In genomic region chr3:89384331-89385076, GRCm38 (mm10) we compare ENCODE assay signal across 9 mouse cellular contexts. TPM values are rescaled to one million over a fixed set of nuclear protein-coding genes. Genes with fewer than 3 reads are reported as not detected.
DNase-seq lines count a peak whose midpoint lies in the region; ATAC-seq and TF ChIP-seq lines count a peak whose summit lies in the region.
"Had no signal": no experiment of that assay in that cellular context is flagged by ENCODE, and none has a peak within 500 bp of the region (broad histone marks: within the 10 kb centered on the region; RNA-seq: fewer than 3 reads in every experiment).

No protein-coding gene starts in this region.

- no peak overlapping the region for H3K9ac ChIP-seq in midbrain, embryonic 14.5 days (replicated peaks; ENCODE audit: low read length)

- no peak overlapping the region for H3K4me3 ChIP-seq in lung, adult 2 months (replicated peaks; ENCODE audit: extremely low read depth, low read depth, low read length)
- H3K4me3 ChIP-seq in brown adipose tissue, adult 24 weeks (ENCODE audit: insufficient read depth, low read depth, low read length) = no peak overlapping the region
- H3K4me3 ChIP-seq in midbrain, embryonic 14.5 days (replicated peaks; ENCODE audit: low read depth, low read length) = no peak overlapping the region

- WGBS in lung, adult 2 months = 66% methylated on average over 12 of the region's 12 CpGs
- 47% methylated on average over 12 of the region's 12 CpGs for WGBS in midbrain, embryonic 14.5 days

- DNase-seq in CD4-positive, CD25-positive, alpha-beta regulatory T cell, adult 2 months (ENCODE audit: low read depth, low spot score) = peak; percentile 29
- peak; percentile 23 for DNase-seq in lung, adult 2 months
- DNase-seq in lung, postnatal 10 days = no peak
- DNase-seq in midbrain, embryonic 14.5 days = peak; percentile 14
- DNase-seq in right cerebral cortex, postnatal 14 days = no peak
- no peak for DNase-seq in spleen, postnatal 4 days (ENCODE audit: low spot score in 2 of 2)
- DNase-seq: gastrocnemius, postnatal 10 days had no signal

- H3K4me1 ChIP-seq in lung, adult 2 months (ENCODE audit: control insufficient read depth, insufficient read depth, low read length) = peaks cover 14% of the 10 kb centered on the region
- H3K4me1 ChIP-seq in brown adipose tissue, adult 24 weeks (ENCODE audit: control insufficient read depth, insufficient read depth, insufficient read length, low read length) = peaks cover 24% of the 10 kb centered on the region
- H3K4me1 ChIP-seq in midbrain, embryonic 14.5 days (ENCODE audit: control insufficient read depth, insufficient read depth, low read length) = no peaks in the 10 kb centered on the region

- TF ChIP-seq CTCF in lung, adult 2 months (IDR thresholded peaks at IDR 0.05; ENCODE audit: insufficient read depth, low read length) = no peak

- H3K4me2 ChIP-seq in midbrain, embryonic 14.5 days (ENCODE audit: low read length) = no peak overlapping the region

- no peaks in the 10 kb centered on the region for H3K36me3 ChIP-seq in midbrain, embryonic 14.5 days (ENCODE audit: control insufficient read depth, insufficient read depth, low read length)

- no peak for ATAC-seq in CD4-positive, CD25-positive, alpha-beta regulatory T cell, adult 4 months
- ATAC-seq in midbrain, embryonic 14.5 days (ENCODE audit: low FRiP score, low TSS enrichment) = no peak

- H3K9me3 ChIP-seq in midbrain, embryonic 14.5 days (ENCODE audit: control insufficient read depth, low read length) = no peaks in the 10 kb centered on the region

- H3K27ac ChIP-seq in brown adipose tissue, adult 24 weeks (replicated peaks; ENCODE audit: low read depth, low read length) = 0 out of 2 replicates have a peak overlapping the region, but pooled peaks have one; percentile 8
- no peak overlapping the region for H3K27ac ChIP-seq in midbrain, embryonic 14.5 days (replicated peaks; ENCODE audit: low read depth, low read length)

- no peak for TF ChIP-seq POLR2A in lung, adult 2 months (IDR thresholded peaks at IDR 0.05; ENCODE audit: borderline replicate concordance, extremely low read depth, low read depth, low read length)

- H3K27me3 ChIP-seq in midbrain, embryonic 14.5 days (ENCODE audit: control insufficient read depth, insufficient read depth, low read length) = no peaks in the 10 kb centered on the region

RNA-seq across cellular contexts. Expression of gene Zbtb7b, which starts 10.1 kb away (rescaled TPM):
- 10 to 100 TPM; 11.7 to 13.2 TPM for polyA plus RNA-seq in CD4-positive, CD25-positive, alpha-beta regulatory T cell, adult 4 months (2017; shearing (Covaris generic))
- polyA plus RNA-seq in lung, adult 2 months (2012; rRNA removed) = 63.0 and 64.0 TPM in 2 replicates
- polyA plus RNA-seq in brown adipose tissue, adult 24 weeks (2012; ENCODE audit: insufficient read depth, insufficient read length, missing spikeins) = 93.2 and 121 TPM in 2 replicates
- polyA plus RNA-seq in midbrain, embryonic 14.5 days (2014; fragmentation: Nextera tagmentation; extraction: Ambion mirVana) = 0.42 and 0.47 TPM in 2 replicates

RNA-seq across cellular contexts. Expression of gene Lenep, which starts 18.1 kb away (rescaled TPM):
- polyA plus RNA-seq in CD4-positive, CD25-positive, alpha-beta regulatory T cell, adult 4 months (2017; shearing (Covaris generic)) = 1 to 10 TPM in 1 of 2 experiments, not detected in 1; 5.3 TPM
- polyA plus RNA-seq in lung, adult 2 months (2012; rRNA removed) = 0.45 and 1.5 TPM in 2 replicates
- polyA plus RNA-seq in brown adipose tissue, adult 24 weeks (2012; ENCODE audit: insufficient read depth, insufficient read length, missing spikeins) = 1.3 TPM in 1 of 2 replicates, not detected in the other
- 0.53 TPM in 1 of 2 replicates, not detected in the other for polyA plus RNA-seq in midbrain, embryonic 14.5 days (2014; fragmentation: Nextera tagmentation; extraction: Ambion mirVana)

RNA-seq across cellular contexts. Expression of gene Dcst1, which starts 19.5 kb away (rescaled TPM):
- polyA plus RNA-seq in CD4-positive, CD25-positive, alpha-beta regulatory T cell, adult 4 months (2017; shearing (Covaris generic)) = 1 to 10 TPM in 1 of 2 experiments, under 1 TPM in 1; 0.59 to 1.1 TPM
- polyA plus RNA-seq in lung, adult 2 months (2012; rRNA removed) = 0.06 TPM in 1 of 2 replicates, not detected in the other
- polyA plus RNA-seq in brown adipose tissue, adult 24 weeks (2012; ENCODE audit: insufficient read depth, insufficient read length, missing spikeins) = 0.75 TPM in 1 of 2 replicates, not detected in the other
- polyA plus RNA-seq in midbrain, embryonic 14.5 days (2014; fragmentation: Nextera tagmentation; extraction: Ambion mirVana) = 0.54 and 0.55 TPM in 2 replicates

RNA-seq across cellular contexts. Expression of gene Dcst2, which starts 22.7 kb away (rescaled TPM):
- under 1 TPM in 1 of 2 experiments, not detected in 1; 0.42 TPM for polyA plus RNA-seq in CD4-positive, CD25-positive, alpha-beta regulatory T cell, adult 4 months (2017; shearing (Covaris generic))
- 0.28 and 0.31 TPM in 2 replicates for polyA plus RNA-seq in lung, adult 2 months (2012; rRNA removed)
- 1.2 and 1.6 TPM in 2 replicates for polyA plus RNA-seq in brown adipose tissue, adult 24 weeks (2012; ENCODE audit: insufficient read depth, insufficient read length, missing spikeins)
- 0.14 and 0.36 TPM in 2 replicates for polyA plus RNA-seq in midbrain, embryonic 14.5 days (2014; fragmentation: Nextera tagmentation; extraction: Ambion mirVana)

RNA-seq across cellular contexts. Expression of gene Flad1, which starts 27.2 kb away (rescaled TPM):
- polyA plus RNA-seq in CD4-positive, CD25-positive, alpha-beta regulatory T cell, adult 4 months (2017; shearing (Covaris generic)) = 10 to 100 TPM; 52.2 to 71.7 TPM
- polyA plus RNA-seq in lung, adult 2 months (2012; rRNA removed) = 22.9 and 26.6 TPM in 2 replicates
- polyA plus RNA-seq in brown adipose tissue, adult 24 weeks (2012; ENCODE audit: insufficient read depth, insufficient read length, missing spikeins) = 33.4 and 60.7 TPM in 2 replicates
- polyA plus RNA-seq in midbrain, embryonic 14.5 days (2014; fragmentation: Nextera tagmentation; extraction: Ambion mirVana) = 34.8 and 34.9 TPM in 2 replicates

Comparison
In these comparisons a context has a peak if more than half of its experiments do, and no peak if none do; other contexts are left out.
1. DNase-seq: peak in CD4-positive, CD25-positive, alpha-beta regulatory T cell, adult 2 months (single experiment), lung, adult 2 months (single experiment) and midbrain, embryonic 14.5 days (single experiment); none in lung, postnatal 10 days (single experiment), right cerebral cortex, postnatal 14 days (single experiment) and spleen, postnatal 4 days (0 of 2).